Mouse (Mus musculus): ENCODE data around the gene Slc13a1. TPM values are rescaled to one million over a fixed set of nuclear protein-coding genes. Genes with fewer than 3 reads are reported as not detected.

Slc13a1 gene
- polyA plus RNA-seq, 1 experiment from 2014 or later = 0.23 TPM

DNA sequence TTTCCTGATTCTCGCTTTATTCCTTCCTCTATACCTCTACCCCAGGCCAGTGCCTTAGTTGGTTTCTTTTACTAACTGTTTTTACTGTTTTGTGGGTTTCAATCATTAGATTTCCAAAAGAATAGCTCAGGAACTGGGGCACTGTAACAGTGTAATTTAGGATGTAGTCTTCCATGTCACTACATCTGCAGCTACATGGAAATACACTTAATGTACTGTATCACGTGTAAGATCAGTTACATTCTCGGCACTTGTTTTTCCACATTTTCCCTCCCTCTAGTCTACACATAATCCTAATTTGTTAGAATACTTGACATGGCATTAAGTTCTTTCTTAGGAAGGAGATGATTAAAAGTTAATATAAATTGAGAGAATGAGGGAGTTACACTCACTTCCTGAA, 108.1 kb downstream of the Slc13a1 start:
- Histone ChIP-seq H3K9me3 (no peaks in the 10 kb centered on the region), H3K4me2 (replicated peaks) (no peak overlapping the region), H3K27ac (replicated peaks) (no peak overlapping the region), H3K36me3 (no peaks in the 10 kb centered on the region), H3K9ac (replicated peaks) (no peak overlapping the region), H3K27me3 (no peaks in the 10 kb centered on the region), H3K4me3 (no peak overlapping the region), H3K4me1 (no peaks in the 10 kb centered on the region)
- 93% methylated on average over 3 of the region's 3 CpGs for WGBS
- ATAC-seq (replicated peaks) = no peak

DNA sequence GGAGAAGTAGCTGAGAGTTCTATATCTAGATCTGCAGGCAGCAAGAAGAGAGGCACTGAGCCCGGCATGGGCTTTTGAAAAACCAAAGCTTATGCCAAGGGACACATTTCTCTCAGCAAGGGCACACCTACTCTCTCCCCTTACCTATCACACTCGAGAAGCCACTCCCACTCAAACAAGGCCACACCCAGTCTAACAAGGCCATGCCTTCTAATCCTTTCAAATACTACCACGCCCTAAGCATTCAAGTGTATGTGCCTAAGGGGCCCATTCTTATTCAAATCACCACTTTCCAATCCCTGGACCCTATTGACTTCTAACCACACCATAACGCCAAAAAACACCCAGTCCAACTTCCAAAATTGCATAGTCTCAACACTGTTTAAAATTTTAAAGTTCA, 112.8 kb downstream of the Slc13a1 start:
- Histone ChIP-seq H3K36me3 (no peaks in the 10 kb centered on the region), H3K9me3 (no peaks in the 10 kb centered on the region), H3K4me2 (replicated peaks) (no peak overlapping the region), H3K27me3 (no peaks in the 10 kb centered on the region), H3K9ac (replicated peaks) (no peak overlapping the region), H3K4me1 (no peaks in the 10 kb centered on the region), H3K27ac (replicated peaks) (no peak overlapping the region), H3K4me3 (no peak overlapping the region)
- ATAC-seq (replicated peaks) = no peak
- WGBS = 92% methylated on average over 4 of the region's 4 CpGs

DNA sequence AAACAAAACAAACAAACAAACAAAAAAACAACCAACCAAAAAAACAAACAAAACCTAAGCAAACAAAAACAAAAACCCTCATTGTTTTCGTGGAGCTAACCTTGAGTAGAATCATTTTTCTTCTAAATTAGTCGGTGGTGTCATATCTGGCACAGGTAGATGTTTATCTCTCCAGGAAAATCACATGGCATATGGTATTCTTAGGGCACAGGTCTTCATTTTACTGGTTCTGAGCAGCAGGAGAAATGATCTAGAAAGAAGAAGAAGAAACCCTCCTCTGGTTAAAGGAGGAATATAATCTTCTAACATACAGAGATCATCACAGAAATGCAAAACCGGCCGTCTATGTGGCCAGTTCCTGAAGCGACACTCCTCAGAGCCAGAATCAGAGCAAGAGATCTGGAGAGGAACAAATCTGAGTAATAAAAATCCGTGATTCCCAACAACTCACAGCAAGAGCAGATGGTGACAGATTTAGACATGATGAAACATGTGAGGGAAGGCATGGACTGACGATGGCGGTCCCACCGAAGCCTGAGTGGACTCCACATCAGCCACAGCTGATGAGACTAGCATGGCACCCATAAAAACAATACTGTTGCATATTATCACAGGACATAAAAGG, 113.7 kb downstream of the Slc13a1 start:
- ATAC-seq (replicated peaks) = no peak

DNA sequence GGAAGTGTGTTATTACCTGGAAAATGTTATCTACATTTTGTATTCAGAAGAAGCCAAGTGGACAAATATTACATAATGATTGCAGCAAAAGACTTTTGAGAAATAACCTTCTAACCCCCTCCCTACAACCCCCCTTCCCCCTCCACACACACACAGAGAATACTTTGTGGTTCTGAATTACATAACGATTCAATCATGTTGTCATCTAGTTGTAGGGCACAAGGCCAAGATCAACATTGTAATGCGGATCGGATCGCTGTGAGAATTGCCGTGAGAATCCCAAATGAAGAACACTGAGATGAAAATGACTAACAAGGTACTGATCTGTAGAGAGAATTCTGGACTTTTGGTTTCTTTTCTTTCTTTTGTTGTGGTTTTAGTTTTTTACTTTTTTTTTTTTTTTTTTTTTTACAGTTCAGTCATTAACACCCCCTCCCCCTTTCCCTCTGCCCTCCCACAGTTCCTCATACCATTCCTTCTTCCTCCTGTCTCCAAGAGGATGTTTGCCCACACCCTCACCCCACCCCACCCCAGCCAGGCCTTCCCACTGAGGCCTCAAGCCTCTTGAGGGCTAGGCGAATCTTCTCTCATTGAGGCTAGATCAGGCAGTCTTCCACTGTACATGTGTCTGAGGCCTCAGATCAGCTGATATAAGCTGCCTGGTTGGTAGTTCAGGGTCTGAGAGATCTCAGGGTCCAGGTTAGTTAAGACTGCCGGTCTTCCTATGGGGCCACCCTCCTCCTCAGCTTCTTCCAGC, 120.7 kb downstream of the Slc13a1 start:
- WGBS = 51% methylated on average over 7 of the region's 7 CpGs
- Histone ChIP-seq H3K9me3 (no peaks in the 10 kb centered on the region), H3K4me2 (replicated peaks) (no peak overlapping the region), H3K36me3 (no peaks in the 10 kb centered on the region), H3K9ac (replicated peaks) (no peak overlapping the region), H3K27me3 (no peaks in the 10 kb centered on the region), H3K4me3 (no peak overlapping the region), H3K4me1 (no peaks in the 10 kb centered on the region), H3K27ac (replicated peaks) (no peak overlapping the region)
- no peak for ATAC-seq (replicated peaks)

More for the DNA sequence above, 113.7 kb downstream of the Slc13a1 start:
- Histone ChIP-seq H3K4me2 (replicated peaks) (no peak overlapping the region), H3K36me3 (no peaks in the 10 kb centered on the region), H3K27me3 (no peaks in the 10 kb centered on the region), H3K9me3 (no peaks in the 10 kb centered on the region), H3K27ac (replicated peaks) (no peak overlapping the region), H3K9ac (replicated peaks) (no peak overlapping the region), H3K4me3 (no peak overlapping the region), H3K4me1 (no peaks in the 10 kb centered on the region)
- 90% methylated on average over 9 of the region's 9 CpGs for WGBS

DNA sequence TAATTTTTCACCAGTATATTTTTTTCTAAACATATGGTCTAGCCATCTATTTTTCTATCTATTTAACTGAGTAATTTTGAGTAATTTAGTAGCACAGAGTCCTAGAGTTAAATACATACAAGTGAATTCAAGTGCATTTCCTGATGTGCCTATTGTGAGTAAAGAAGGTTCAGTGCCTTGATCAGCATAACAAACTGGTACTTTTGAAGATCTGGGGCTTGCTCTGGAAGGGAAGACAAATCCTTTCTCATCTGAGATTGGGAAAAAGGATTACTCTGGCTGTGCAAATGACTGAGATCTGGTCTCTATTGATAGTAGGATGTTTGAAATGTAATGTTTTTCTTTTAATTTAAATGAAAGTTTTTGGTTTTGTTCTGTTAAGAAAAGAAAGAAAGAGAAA, 124.4 kb downstream of the Slc13a1 start:
- no peak overlapping the region for H3K9ac ChIP-seq (replicated peaks)
- no peaks in the 10 kb centered on the region for H3K27me3 ChIP-seq
- no peak for ATAC-seq (replicated peaks)
- no peaks in the 10 kb centered on the region for H3K36me3 ChIP-seq
- no peak overlapping the region for H3K4me2 ChIP-seq (replicated peaks)
- H3K9me3 ChIP-seq = no peaks in the 10 kb centered on the region
- H3K4me3 ChIP-seq = no peak overlapping the region
- no peak overlapping the region for H3K27ac ChIP-seq (replicated peaks)
- no peaks in the 10 kb centered on the region for H3K4me1 ChIP-seq

Small RNAs within 50 kb of the gene (microRNA-seq; reads per million reads assigned to microRNA genes)
- gene Gm26386 = not detected

Other genes starting within 250 kb of the Slc13a1 start
- not detected in 2 replicates for gene Tas2r118, start 198.0 kb downstream of the Slc13a1 start, polyA plus RNA-seq (2015; fragmentation: Nextera tagmentation; extraction: Ambion mirVana)